Mouse (Mus musculus) spleen, postnatal 4 days (tissue): Measurements from ENCODE around the gene Sall2.
"Not testable (repeated sequence)": the region's sequence is repeated elsewhere in the genome, so short reads cannot be mapped to it uniquely, and the experiment has no call there.

ENCODE experiments used
- DNase-seq, 2 experiments: peaks; one replicate each; pipeline ENCODE4 v3.0.0; 2022; ENCODE audit warnings: low spot score in 2 of 2

Sall2 gene

DNA sequence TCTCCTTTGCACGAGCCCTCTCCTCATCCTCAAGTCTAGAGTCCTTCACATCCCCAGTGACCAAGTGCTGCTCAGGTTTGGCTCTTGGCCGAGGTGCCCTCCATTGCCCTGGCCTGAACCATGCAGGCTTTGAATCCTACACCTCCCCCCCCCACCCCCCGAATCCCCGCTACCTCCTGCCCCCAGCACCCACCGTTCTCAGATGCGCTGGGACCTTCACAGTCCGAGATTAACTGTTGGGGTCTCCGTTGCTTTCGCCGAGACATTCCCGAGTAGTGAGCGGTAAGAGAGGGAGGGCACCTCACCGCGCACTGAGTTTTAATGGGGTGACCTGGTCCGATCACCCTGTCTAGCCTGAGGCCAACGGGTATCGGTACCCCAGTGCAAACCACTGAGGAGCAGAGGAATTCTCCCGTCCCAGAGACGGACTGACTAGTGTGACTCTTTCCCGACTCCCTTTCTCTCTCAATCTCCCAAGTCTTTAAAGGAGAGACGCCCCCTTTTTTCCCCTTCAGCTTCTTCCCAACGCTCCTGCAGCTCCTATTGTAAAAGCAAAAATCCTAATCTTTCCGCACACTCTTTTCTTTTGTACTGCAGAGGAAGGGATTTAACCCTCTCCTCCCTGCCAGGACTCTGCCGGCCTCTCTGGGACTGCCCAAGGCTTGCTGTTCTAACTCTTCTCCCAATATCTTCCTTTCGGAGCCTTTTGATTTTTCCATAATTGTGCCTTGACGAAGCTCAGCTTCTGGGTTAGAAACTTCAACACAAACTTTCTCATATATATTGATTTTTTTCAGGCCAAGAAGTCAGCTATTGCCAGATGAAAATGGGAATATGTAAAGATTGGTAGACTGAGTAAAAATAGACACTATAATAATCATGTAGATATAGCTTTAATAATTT is at the start of gene Sall2:
Gene Sall2 (minus strand): TSS at position 853 of the 903 bp plus-strand sequence.
- DNase-seq: no peak

DNA sequence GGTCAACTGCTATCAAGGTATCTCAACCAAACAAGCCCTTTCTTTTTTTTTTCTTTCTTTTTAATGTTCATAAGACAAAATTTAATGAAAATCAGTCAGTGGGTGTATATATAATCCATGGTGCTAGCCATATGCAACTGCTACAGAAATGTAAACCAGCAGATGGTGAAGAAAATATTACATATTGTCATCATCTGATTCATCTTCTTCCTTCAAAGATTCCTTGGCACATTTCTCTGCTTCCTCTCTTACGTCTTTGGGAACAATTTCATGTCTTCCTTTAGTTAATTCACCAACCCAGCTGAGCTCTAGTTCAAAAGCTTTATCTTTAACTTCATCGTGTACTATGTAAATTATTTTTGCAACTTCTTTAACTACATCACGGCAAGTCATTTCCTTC is 40.2 kb upstream of the Sall2 start:
- DNase-seq: no peak

DNA sequence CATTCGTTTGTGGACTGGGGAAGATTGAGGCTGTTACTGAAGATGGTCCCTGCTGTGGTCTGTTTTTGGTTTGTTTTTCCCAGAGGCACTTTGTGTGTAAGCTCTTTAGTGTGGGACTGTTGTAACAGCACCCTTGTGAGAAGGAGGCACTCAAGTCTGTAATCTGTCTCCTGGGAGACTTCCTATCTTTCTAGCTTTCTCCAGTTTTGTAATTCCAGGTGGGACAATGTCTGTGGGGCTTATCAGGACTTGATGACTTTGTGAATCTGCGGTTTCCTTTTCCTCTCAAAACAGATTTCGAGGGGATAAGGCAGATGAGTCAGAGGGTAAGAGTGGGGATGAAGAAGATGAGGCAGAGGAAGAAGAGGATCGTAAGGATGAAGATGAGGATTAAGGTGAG is 27.7 kb upstream of the Sall2 start, which contains the start of gene Olfr1513:
Gene Olfr1513 (minus strand): TSS at position 101 of the 400 bp plus-strand sequence.
- DNase-seq: no peak

DNA sequence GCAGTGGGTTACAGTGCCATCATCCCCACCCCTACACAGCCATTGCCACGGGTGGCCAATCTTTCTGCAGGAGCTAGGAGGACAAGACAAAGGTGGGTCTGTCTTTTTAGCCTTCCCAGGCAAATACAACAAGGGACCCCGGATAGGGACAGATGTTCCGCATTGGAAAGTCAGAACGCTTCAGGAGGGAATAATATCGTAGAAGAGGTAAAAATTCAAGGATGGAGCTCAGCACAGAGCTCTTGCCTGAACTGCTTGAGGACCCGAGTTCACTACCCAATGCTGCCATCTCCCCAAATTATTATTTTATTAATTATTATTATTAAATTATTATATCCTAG is 10.9 kb upstream of the Sall2 start:
- DNase-seq: peak in 1 of 2 experiments; percentile 51

DNA sequence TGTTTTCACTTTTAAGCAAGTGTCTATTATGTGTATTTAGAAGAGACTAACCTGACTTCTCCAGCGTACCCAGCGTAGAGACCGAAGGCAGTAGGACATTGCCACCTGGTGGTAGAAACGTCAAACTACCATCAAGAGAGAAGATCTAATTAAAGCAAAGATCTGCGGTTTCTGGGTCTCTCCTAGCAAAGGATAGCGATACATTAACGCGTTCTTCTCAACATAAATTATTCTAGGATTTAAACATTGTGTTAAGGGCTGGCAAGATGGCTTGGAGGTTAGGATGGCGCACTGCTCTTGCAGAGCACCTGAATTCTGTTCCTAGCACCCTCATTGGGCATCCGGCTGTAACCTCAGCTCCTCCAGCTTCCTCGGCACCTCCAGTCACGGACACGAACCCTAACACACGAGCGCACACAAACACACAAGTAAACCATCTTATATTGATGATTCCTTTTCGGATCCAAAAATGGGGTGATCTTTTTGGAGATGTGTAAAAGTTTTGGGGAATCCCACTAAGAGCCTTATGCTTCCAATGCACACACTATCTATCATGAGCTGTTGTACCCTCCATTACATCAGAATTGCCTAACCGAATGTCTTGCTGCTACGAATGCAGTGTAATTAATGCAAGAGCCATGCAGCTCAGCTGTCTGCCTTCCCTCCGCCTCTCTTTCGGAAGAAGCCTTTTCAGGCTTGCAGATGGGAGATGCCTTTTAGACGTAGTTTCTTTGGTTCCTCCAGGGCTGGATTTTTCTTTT is 10.4 kb upstream of the Sall2 start:
- DNase-seq: peak; percentile 37 to 66

DNA sequence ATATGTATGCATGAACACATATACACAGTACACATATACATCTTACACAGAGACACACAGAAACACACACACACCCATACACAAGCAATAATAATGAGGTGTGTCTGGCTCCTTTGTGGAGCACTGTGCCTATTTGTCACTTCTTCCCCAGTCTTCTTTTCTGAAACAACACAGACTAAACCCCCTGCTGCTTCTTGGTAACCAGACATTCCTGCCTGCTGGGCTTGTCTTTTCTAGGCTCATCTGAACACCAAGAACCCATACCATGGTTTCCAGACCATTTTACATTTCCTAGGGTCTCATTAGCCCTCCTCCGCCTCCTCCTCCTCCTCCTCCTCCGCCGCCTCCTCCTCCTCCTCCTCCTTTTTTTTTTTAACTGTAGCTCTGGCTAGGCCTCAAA is 3.6 kb upstream of the Sall2 start:
- DNase-seq: no peak

DNA sequence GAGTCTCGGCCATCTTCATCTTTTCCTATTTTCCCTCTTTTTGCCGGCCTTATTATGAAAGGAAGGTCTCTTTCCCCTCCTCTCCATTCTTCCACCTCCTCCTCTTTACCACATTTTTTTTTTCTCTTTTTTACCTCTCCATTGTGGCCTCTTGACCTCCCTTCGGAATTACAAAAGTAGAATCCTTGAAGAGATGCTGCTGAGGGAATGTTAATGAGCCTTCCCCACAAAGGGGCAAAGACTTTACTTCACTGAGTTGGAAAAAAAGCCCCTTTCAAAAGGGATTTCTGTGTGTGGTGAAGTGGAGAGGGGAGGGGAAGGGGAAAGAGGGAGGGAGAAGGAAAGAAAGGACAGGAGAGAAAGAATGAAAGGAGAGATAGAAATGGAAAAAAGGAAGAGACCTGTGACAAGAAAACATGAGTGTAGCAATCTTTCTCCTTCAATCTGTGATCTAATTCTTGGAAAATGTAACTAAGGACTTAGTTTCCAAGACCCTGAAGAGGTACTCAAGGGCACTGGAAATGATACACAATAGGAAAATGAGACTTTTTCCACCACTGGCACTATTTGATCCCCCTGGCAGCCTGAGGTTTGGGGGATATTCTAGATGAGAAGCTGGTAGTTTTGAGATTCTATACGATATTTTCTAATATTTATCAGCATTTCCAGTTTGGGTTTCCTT is 2.6 kb upstream of the Sall2 start:
- DNase-seq: no peak

DNA sequence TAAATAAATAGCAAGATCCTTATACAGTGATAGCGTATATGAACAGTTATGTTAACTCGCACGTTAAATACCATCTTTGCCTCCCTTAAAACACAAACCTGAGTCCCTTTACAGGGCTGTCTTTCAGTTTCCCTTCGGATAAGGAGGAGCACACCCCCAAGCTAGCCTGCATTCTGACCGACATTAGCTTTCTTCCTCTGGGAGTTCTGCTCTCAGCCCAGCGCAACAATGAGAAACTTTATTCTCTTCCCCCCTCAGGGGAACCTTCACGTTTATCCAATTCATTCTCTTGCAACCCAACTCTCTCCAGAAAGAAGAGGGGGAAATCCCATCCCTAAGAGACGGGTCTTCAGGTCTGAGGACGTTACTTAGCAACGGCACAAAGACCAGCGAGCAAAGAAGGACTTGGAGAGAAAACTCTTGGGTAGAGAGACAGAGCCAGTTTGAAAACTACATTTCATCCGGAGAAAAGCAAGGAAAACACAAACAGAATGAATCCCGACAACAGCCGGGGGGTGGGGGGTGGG is 1.1 kb downstream of the Sall2 start:
- DNase-seq: no peak

DNA sequence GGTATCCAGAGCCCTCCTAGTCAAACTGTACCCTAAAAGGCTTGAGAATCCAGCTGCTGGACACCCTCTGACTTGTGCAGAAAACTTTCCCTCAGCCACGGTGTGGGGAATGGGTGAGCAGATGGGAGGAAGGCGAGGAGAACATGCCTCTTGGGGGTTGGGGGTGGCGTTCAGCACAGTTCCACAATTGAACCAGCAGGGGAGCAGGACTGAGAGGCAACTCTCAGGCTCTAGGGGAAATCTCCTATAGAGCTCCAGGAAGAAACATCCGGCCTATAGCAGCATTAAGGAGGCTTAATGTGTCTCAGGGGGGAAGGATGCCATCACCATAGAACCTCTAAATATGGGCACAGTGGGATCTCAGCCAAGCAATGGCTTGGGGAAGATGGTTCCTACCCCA is 2.7 kb downstream of the Sall2 start:
- no peak for DNase-seq

DNA sequence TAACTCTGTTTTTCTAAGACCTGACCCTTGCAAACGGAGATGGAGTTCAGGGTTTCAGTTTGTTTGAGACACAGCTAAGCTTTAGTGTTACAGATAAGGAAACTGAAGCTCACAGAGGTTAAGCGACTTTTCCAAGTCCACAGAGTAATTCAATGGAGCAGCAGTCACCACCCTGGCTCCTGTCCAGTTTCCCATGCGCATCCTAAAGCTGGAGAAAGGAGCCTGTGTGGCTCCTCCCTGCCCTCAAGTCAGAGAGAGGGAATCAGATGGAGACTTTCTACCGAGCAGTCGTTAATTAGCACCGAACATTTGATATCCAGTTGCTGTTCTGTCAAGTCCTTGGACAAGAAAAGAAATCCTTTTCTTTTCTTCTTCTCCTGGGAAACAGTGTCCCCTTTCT is 9.2 kb downstream of the Sall2 start:
- no peak for DNase-seq

DNA sequence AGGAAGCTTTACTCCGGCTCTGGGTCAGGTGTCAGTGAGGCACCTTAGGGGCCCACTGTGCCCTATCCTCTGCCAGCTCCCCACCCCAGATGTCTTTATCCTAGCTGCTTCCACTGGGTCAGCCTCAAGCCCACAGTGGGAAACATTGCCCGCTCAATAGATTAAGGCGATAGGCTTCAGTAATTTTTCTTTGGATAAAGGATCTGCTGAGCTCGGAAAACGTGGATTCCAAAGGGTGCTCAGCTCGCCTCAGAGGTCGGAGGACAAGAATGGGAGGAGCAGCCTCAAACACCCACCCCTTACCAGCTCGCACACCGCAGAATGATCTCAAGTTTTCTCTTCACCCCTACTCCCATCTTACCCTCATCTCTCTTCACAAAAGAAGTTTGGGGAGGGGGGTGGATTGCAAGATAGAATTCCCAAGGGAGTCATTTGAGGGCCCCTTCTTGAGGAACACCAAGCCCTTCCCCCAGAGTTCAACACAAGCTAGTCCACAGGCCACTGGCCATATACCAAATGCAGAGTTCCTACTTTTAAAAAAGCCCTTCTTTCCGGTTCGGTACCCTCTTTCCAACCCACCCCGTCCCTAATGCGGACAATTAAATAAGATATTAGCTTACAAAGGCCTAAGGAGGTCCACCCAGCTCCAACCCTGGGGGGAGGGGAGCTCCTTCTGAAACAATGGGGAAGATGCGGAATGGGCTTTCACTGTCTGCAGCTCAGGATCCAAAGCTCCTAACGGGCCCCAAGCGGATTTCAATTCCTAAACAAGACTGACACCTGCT is 11.9 kb downstream of the Sall2 start:
- no peak for DNase-seq

DNA sequence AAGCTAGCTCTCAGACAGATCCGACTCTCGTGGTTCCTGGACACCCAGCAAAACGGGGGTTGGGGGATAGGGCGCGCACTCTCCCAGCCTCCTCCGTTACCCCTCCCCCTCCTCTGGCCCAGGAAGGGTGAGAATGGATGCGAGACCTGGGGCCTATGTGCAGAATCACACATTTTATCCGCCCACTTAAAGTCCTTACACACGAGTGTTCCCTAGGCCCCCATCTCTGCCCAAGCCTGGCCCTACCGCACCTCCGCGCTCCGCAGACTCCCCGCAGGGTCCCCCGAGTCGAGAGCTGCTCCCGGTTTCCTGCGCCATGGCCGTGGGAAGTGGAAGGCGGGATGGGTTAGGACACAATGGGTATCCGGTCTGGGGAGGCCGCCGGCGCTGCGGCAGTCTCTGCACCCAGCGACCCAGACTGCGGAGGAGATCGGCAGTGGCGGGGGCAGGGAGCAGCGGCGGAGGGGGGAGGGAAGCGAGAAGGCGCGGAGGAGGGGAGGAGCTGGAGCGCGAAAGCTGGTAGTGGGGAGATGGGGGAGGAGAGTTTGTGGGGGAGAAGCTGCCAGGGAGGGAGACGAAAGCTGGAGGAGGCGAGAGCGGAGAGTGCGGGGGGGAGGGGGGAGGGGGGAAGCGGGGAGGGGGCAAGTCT is 12.6 kb downstream of the Sall2 start:
- DNase-seq: peak; percentile 25 to 70

DNA sequence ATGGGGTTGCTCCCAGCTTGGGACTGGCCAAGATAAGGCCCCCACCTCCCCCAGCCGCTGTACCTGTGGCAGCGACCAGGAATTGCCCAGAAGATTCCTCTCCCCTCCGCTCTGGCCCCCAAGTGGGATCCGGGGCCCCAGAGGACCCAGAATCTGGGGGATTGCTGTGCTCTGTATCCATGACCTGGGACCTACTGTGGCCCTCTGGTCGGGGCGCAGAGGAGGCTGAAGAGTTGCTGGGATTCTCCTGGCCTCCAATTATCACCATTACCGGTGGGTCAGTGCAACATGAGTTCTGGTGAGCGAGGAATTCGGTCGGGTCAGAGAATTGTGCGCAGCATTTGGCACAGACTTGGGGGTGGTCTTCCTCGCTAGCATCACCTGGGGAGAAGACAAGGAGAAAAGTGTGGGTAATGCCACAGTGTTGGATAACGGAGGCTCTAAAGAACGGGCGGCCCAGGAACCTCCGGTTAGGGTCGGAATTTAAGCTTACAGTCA is 13.2 kb downstream of the Sall2 start:
- DNase-seq: no peak

DNA sequence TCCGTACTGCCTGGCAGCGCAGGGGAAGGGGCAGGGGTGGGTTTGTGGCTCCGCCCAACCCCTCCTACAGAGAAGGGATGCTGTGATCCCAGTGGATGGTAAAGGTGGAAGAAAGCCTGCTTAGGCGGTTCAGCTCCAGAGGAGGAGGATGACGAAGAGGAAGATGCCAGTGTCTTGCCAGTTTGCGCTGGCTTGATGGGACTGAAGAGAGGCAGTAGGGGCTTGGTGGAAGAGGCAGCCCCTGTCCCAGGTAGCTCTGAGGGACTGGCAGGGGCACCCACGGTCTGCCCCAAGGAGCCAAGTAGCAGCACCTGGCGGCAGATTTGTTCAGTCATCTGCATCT is 13.8 kb downstream of the Sall2 start:
- no peak for DNase-seq

DNA sequence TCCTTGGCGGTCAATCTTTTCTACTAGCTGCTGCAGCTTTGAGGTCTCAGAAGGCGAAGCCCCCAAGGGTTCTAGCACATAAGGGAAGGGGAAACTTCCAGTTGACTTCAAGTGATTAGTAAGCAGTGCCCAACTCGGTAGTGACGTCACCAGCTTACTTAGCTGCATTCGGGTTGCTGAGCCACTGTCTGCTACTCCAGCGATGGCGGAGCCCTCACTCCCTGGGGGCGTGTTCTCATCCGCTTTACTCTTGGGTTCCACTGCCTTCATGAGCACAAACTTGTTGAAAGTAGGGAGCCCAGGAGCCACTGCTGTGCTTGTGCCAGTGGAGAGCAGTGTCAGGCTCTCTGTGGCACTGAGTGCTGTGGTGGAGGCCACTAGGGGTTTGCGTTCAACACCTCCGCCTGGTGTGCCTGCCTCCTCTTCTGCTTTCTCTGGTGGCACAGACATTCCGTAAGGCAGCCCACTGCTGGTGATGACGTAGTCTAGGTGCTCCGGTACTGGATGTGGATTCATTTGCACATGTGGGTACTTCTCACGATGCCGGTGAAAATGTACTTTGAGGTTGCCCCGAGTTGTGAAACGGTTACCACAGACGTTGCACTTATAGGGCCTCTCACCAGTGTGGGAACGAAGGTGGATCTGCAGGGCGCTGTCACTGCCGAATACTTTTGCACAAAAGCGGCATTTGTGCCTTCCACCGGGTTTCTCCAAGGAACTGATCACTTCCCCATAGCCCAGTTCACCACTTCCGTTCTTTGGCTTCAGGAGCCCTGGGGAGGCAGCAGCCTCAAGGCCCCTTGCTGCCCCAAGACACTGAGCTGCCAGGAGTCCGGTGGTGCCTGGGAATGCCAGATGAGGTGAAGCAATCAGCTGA is 14.4 kb downstream of the Sall2 start:
- peak; percentile 17 to 62 for DNase-seq

DNA sequence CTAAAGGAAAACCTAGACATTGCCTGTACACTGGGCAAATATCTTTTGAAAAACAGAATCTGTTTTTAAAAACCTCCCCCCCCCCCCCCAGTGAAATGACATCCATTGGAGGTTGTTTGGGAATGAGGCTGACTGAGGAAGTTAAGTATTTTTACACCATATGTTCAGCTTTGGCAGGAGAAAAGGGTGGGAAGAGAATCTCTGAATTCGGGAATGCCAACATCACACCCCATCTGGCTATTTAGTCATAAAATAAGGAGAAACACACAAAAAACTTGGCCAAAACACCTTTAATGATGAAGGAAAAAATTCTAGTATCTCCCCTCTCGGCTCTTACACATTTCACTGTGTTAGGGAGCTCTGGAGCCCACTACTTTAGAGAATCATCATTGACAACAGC is 17.7 kb downstream of the Sall2 start:
- no peak for DNase-seq

DNA sequence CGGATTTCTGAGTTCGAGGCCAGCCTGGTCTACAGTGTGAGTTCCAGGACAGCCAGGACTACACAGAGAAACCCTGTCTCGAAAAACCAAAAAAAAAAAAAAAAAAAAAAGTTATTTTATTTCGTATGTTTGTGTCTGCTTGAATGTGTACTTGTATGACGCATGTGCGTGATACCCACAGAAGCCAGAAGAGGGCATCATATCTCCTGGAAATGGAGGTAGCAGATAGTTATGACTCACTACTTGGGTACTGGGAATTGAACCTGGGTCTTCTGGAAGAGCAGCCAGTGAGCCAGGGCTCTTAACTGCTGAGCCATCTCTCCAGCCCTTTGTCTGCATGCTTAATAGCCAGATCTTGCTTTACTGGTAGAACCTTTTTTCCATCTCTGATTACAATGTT is 18.2 kb downstream of the Sall2 start:
- DNase-seq: not testable (repeated sequence)

DNA sequence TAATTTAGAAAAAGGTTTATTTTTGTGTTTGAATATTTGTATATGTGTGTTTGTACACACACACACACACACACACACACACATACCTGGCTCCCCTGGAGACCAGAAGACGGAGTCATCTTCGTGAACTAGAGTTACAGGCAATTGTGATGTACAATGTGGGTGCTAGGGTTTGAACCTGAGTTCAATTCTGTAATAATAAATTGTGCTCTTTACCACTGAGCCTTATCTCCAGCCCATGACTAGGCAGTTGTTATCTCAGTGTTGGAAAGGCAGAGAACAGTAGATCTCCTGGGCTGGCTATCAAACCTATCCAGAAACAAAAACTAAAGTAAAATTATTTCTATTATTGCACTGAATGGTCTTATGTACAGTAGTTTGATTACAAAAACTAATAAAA is 22.5 kb downstream of the Sall2 start:
- DNase-seq: no peak

DNA sequence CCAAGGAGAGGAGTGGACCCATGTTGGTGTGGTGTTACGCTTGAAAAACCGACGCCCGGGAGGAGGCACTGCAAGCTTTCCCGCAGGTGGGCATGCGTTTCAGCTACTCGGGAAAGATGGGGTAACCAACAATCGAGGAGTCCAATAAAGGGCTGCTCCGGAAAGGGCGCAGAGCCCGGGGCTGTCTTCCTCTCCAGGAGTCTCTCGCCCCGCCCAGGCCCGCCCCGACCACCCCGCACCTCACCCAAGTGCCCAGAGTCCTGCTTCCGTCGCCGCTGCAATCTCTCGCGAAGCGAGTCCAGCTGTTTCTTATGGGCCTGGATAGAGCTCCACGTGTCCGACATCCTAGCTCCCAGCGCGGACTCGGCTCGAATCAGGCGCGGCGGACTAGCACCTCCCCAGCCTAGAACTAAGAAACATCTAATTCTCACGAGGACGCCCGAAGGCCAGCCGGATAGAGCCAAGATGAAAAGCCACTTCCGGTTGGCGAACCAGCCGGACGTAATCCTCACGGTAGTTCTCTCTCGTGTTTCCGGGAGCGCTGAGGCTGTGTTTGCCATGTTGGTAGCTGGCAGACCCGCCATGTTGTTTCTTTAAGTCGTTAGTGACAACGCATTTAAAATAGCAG is 23.8 kb downstream of the Sall2 start, which contains the start of gene Mettl3:
Gene Mettl3 (minus strand): TSS at position 485 of the 628 bp plus-strand sequence.
- peak; percentile 89 to 93 for DNase-seq
